Mouse (Mus musculus): ENCODE results near the gene Arhgap5.

Gene Arhgap5

GRCm38 (mm10) chr12:52503456-52504320 is at the start of gene Arhgap5:
Gene Arhgap5, plus strand, starts transcription at chr12:52503972.
- peak; percentile 92 for DNase-seq

- no peak for DNase-seq
These were observed 39.2 kb upstream of the Arhgap5 start for GRCm38 (mm10) chr12:52464593-52464992.

- no peak for DNase-seq
These were observed 32.2 kb upstream of the Arhgap5 start for GRCm38 (mm10) chr12:52471621-52472020.

GRCm38 (mm10) chr12:52473988-52474968 is 29.5 kb upstream of the Arhgap5 start:
- DNase-seq = no peak

- no peak for DNase-seq
These were observed 27.7 kb upstream of the Arhgap5 start for GRCm38 (mm10) chr12:52476036-52476435.

- no peak for DNase-seq
These were observed 25.2 kb upstream of the Arhgap5 start for GRCm38 (mm10) chr12:52478611-52479010.

- DNase-seq = no peak
These were observed 24.4 kb upstream of the Arhgap5 start for GRCm38 (mm10) chr12:52479323-52479722.

- DNase-seq = no peak
These were observed 22.9 kb upstream of the Arhgap5 start for GRCm38 (mm10) chr12:52480851-52481250.

- DNase-seq = no peak
These were observed 21.7 kb upstream of the Arhgap5 start for GRCm38 (mm10) chr12:52481969-52482550.

- DNase-seq = no peak
These were observed 20.6 kb upstream of the Arhgap5 start for GRCm38 (mm10) chr12:52483219-52483618.

- DNase-seq = no peak
These were observed 15.4 kb upstream of the Arhgap5 start for GRCm38 (mm10) chr12:52488266-52488975.

- DNase-seq = no peak
These were observed 10.5 kb upstream of the Arhgap5 start for GRCm38 (mm10) chr12:52493281-52493681.

GRCm38 (mm10) chr12:52497209-52497608 is 6.6 kb upstream of the Arhgap5 start:
- DNase-seq = no peak

GRCm38 (mm10) chr12:52500915-52501833 is 2.6 kb upstream of the Arhgap5 start:
- peak; percentile 32 for DNase-seq

- DNase-seq = no peak
These were observed 1.6 kb upstream of the Arhgap5 start for GRCm38 (mm10) chr12:52502161-52502560.

GRCm38 (mm10) chr12:52503131-52503455 is 679 bp upstream of the Arhgap5 start:
- DNase-seq = no peak

- peak; percentile 74 for DNase-seq
These were observed 784 bp downstream of the Arhgap5 start for GRCm38 (mm10) chr12:52504331-52505181.

- DNase-seq = no peak
These were observed 20.9 kb downstream of the Arhgap5 start for GRCm38 (mm10) chr12:52524699-52525098.

GRCm38 (mm10) chr12:52525486-52525885 is 21.7 kb downstream of the Arhgap5 start:
- DNase-seq = no peak

- DNase-seq = no peak
These were observed 26.0 kb downstream of the Arhgap5 start for GRCm38 (mm10) chr12:52529740-52530139.
